Mouse (Mus musculus) liver, embryonic 15.5 days (tissue): Measurements from ENCODE around the gene Foxj1. TPM values are rescaled to one million over a fixed set of nuclear protein-coding genes. Genes with fewer than 3 reads are reported as not detected.

Experiments used
- ATAC-seq: fragments of 200-750 bp; cut with Nextera tagmentation; 2 replicates; pipeline ENCODE4 v1.8.0; 2017; ENCODE audit warnings: moderate number of reproducible peaks, mild to moderate bottlenecking, moderate library complexity; ENCODE audit not compliant: insufficient read depth
- H3K27ac ChIP-seq: fragments of 300-500 bp; sonication (generic); replicated peaks from 2 replicates; pipeline ENCODE4 v1.5.1; 2015; ENCODE audit warnings: mild to moderate bottlenecking, inconsistent platforms
- H3K27me3 ChIP-seq: fragments of 300-500 bp; sonication (generic); 2 replicates; pipeline ENCODE4 v1.6.1; 2015; ENCODE audit warnings: mild to moderate bottlenecking, inconsistent platforms
- H3K36me3 ChIP-seq: fragments of 300-500 bp; sonication (generic); replicated peaks from 2 replicates; pipeline ENCODE4 v1.6.1; 2015; ENCODE audit warnings: moderate library complexity, mild to moderate bottlenecking, inconsistent platforms
- H3K4me1 ChIP-seq: fragments of 300-500 bp; sonication (generic); replicated peaks from 2 replicates; pipeline ENCODE4 v1.6.1; 2015; ENCODE audit warnings: inconsistent platforms
- H3K4me2 ChIP-seq: fragments of 300-500 bp; sonication (generic); 2 replicates; pipeline ENCODE4 v1.6.1; 2015; ENCODE audit warnings: moderate library complexity, mild to moderate bottlenecking, inconsistent platforms
- H3K4me3 ChIP-seq: fragments of 300-500 bp; sonication (generic); replicated peaks from 2 replicates; pipeline ENCODE4 v1.5.1; 2015; ENCODE audit warnings: mild to moderate bottlenecking, inconsistent platforms
- H3K9ac ChIP-seq: fragments of 300-500 bp; sonication (generic); 2 replicates; pipeline ENCODE4 v1.6.1; 2015; ENCODE audit warnings: moderate library complexity, mild to moderate bottlenecking, inconsistent platforms
- H3K9me3 ChIP-seq: fragments of 300-500 bp; sonication (generic); replicated peaks from 2 replicates; pipeline ENCODE4 v1.6.1; 2016; ENCODE audit warnings: inconsistent platforms
- WGBS: fragments of 180-500 bp; shearing (Covaris S2); methylation state at CpG from one replicate; pipeline ENCODE4 v1.1.7; 2015; ENCODE audit warnings: mixed read lengths; ENCODE audit not compliant: insufficient replicate concordance; 5-methylcytosine and 5-hydroxymethylcytosine counted together
- polyA plus RNA-seq: library from polyadenylated mRNA; unstranded; fragments of >200 nt; fragmentation: Nextera tagmentation; extraction: Ambion mirVana; gene quantifications from 2 replicates; pipeline ENCODE4 v1.2.1, GENCODE M21; 2015

The Foxj1 gene
- polyA plus RNA-seq, 1 experiment from 2014 or later: 0.78 TPM

DNA sequence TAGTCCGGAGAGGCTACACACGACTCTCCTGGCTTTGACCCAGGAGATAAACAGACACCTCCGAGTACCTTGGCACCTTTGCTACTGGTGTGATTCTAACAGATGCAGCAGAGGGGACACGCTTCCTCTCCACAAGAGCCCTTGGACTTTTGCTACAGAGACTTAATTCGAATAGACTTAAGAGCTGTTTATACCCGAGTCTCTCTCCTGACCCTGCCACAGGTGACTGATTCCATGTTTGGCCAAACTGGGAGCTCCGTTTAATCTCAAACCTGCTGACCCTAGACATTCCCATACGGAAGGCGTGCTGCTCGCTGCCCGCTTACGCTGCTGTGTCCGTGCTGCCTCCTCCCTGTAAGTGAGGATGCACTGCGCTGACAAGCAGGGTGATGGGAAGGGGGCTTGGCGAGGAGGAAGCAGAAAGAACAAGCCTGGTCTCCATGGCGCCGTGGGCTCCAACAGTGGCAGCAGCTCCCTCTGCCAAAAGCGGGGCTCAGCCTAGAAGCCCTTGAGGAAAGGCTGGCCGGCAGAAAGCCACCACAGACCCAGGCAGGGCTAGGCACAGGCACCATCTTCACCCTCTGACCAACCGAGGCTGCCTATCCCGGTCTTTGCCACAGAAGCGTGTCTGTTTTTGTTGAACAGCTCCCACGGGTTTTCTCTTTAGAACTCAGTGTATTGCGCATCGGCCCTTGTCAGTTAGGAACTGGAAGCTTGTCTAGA, 7.0 kb upstream of the Foxj1 start:
- peaks cover 10% of the 10 kb centered on the region; the same call in 1 of the 2 replicates for H3K4me1 ChIP-seq
- H3K4me2 ChIP-seq: no peak overlapping the region
- no peaks in the 10 kb centered on the region for H3K36me3 ChIP-seq
- no peak overlapping the region for H3K9ac ChIP-seq
- H3K27ac ChIP-seq: no peak overlapping the region
- 70% methylated on average over 25 of the region's 25 CpGs for WGBS
- no peak overlapping the region for H3K4me3 ChIP-seq
- no peak for ATAC-seq
- H3K9me3 ChIP-seq: no peaks in the 10 kb centered on the region
- H3K27me3 ChIP-seq: peaks cover 16% of the 10 kb centered on the region

DNA sequence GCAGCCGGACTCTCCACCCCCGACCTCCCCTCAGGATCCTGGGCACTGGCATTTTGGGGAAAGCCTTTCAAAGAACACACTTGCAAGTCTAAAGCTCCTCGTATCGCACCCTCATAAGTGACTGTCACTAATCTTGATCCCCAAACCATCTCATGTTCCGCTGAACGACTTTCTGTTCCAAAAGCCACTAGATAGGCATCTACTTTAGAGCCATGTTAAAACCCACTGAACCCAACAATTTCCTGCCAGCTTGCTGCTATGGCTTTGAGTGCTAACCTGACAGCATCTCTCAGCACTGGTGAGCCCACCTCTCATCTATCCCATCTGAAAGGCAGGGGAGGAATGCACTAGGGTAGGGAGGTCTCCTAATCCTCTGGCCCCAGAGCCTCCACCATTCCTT, 2.3 kb upstream of the Foxj1 start:
- H3K36me3 ChIP-seq: no peaks in the 10 kb centered on the region
- H3K4me3 ChIP-seq: no peak overlapping the region
- peaks cover 63% of the 10 kb centered on the region for H3K27me3 ChIP-seq
- no peak overlapping the region for H3K4me2 ChIP-seq
- H3K9ac ChIP-seq: no peak overlapping the region
- peaks cover 41% of the 10 kb centered on the region for H3K4me1 ChIP-seq
- 33% methylated on average over 6 of the region's 6 CpGs for WGBS
- no peaks in the 10 kb centered on the region for H3K9me3 ChIP-seq
- no peak for ATAC-seq
- no peak overlapping the region for H3K27ac ChIP-seq

DNA sequence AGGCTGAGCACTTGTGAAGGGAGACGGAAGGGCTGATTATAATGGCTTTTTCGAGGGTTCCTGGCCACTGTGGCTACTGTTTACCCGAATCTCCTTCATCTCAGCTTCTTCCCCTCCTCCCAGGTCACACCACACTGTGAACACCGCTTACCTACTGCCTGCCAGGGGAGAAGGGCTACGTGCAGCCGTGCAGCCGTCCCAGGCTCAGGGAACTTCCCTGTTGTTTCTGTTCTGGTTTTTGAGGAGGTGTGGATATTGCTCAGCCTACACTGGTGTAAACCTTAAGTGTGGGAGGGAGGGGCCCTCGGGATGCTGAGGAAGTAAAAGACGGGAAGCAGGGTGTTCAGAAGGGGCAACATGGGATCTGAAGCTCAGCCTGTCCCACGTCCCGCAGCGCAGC, 1.8 kb upstream of the Foxj1 start:
- peaks cover 68% of the 10 kb centered on the region for H3K27me3 ChIP-seq
- ATAC-seq: no peak
- no peaks in the 10 kb centered on the region for H3K9me3 ChIP-seq
- H3K4me1 ChIP-seq: peaks cover 45% of the 10 kb centered on the region
- no peak overlapping the region for H3K4me3 ChIP-seq
- H3K4me2 ChIP-seq: no peak overlapping the region
- H3K27ac ChIP-seq: no peak overlapping the region
- H3K9ac ChIP-seq: no peak overlapping the region
- H3K36me3 ChIP-seq: no peaks in the 10 kb centered on the region
- WGBS: 45% methylated on average over 12 of the region's 12 CpGs

DNA sequence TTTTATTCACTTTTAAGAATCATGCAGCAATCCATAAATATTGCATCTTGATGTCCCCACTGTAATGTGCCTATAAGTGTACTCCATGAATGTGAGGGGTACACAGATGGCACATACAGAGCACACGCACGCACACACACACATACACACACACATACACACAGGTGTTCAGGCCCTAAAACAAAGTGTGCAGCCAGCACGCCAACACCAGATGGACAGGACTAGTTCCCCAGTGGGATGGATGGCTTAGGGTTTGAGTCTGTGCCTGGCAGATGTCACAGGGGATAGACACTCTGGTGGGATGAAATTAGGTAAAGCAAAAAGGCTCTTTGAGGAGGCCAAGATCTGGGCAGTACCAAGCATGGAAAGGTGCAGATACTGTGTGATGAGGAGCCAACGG, 1.2 kb upstream of the Foxj1 start:
- no peak overlapping the region for H3K4me2 ChIP-seq
- H3K27me3 ChIP-seq: peaks cover 74% of the 10 kb centered on the region
- H3K9me3 ChIP-seq: no peaks in the 10 kb centered on the region
- ATAC-seq: no peak
- no peaks in the 10 kb centered on the region for H3K36me3 ChIP-seq
- no peak overlapping the region for H3K27ac ChIP-seq
- no peak overlapping the region for H3K4me3 ChIP-seq
- peaks cover 43% of the 10 kb centered on the region for H3K4me1 ChIP-seq
- 75% methylated on average over 4 of the region's 4 CpGs for WGBS
- no peak overlapping the region for H3K9ac ChIP-seq

DNA sequence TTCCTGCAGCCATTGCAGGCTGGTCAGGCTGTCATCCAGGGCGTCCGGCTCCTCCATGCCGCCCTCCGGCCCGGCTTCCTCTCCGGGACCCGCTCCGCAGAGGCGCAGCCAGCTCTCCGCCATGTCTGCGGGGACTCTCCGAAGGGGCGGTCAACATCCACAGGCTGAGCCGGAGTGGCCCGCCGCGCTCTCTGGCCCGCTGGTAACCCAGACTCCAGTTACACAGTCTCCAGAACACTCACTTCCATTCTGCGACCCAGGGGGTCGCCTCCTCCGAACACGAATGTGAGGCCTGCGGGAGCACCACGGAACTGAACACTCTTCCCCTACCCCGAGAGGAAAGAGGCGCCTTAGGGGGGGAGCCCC, 799 bp downstream of the Foxj1 start:
- no peak overlapping the region; the same call in 1 of the 2 replicates for H3K9ac ChIP-seq
- H3K4me3 ChIP-seq: peak overlapping the region; percentile 63
- no peak for ATAC-seq
- WGBS: 6% methylated on average over 26 of the region's 26 CpGs
- H3K36me3 ChIP-seq: no peaks in the 10 kb centered on the region
- H3K4me1 ChIP-seq: peaks cover 41% of the 10 kb centered on the region
- no peak overlapping the region for H3K27ac ChIP-seq
- peak overlapping the region; percentile 93 for H3K4me2 ChIP-seq
- no peaks in the 10 kb centered on the region for H3K9me3 ChIP-seq
- peaks cover 76% of the 10 kb centered on the region for H3K27me3 ChIP-seq

DNA sequence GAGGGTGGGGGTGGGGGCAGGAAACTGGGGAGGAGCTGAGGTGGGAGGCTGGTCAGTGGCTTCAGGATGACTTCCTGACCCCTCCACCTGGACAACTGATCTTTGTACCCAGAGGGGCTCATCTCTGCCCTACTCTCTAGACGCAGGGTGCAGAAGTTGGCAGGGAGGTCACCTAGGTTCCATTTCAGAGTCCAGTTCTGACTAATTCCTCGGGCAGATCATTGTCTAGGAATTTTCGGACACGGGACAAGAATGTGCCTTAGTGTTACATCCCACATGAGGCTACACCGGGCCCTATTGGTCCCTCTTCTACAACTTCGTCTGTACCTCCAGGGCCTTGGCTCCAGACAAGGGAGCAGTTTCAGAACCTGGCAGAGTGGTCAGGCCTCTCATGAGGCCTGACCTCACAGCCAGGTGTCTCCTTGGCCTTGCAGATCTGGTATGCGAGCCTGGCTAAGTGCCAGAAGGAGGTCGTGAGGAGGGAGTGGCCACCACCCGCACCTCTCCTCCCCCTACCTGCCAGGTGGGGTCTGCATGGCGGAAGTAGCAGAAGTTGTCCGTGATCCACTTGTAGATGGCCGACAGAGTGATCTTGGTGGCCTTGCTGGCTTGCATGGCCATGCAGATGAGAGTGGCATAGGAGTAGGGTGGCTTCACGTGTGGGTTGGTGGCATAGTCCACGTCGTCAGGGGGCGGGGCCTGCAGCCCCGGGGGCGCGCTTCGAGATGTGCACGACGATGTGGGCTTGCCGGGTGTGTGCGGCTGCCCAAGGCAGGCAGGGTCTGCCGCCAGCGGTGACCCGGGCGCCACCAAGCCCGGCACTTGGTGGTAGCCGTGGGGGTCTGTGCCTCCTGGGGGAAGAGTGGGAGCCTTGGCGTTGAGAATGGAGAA, 1.4 kb downstream of the Foxj1 start:
- no peaks in the 10 kb centered on the region for H3K9me3 ChIP-seq
- H3K36me3 ChIP-seq: no peaks in the 10 kb centered on the region
- H3K4me2 ChIP-seq: peak overlapping the region; percentile 93
- WGBS: 24% methylated on average over 31 of the region's 31 CpGs
- ATAC-seq: no peak
- no peak overlapping the region; the same call in 1 of the 2 replicates for H3K9ac ChIP-seq
- peak overlapping the region; percentile 41; the same call in 1 of the 2 replicates for H3K27ac ChIP-seq
- H3K27me3 ChIP-seq: peaks cover 74% of the 10 kb centered on the region
- peaks cover 38% of the 10 kb centered on the region for H3K4me1 ChIP-seq
- H3K4me3 ChIP-seq: peak overlapping the region; percentile 63

DNA sequence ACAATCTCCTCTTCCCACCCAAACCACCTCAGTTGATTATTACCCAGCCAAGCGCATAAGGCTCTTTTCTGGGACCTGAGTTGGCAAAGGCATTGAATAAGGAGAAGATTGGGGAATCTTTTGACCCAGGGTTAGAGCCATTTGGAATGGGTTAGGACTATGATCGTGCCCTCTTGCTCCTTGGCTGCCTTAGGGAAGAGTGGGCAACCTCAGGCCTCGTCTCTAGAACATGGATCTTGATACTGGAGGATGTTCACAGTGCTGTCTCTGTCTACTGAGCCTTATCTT, 2.3 kb downstream of the Foxj1 start:
- no peak overlapping the region for H3K4me3 ChIP-seq
- no peaks in the 10 kb centered on the region for H3K36me3 ChIP-seq
- H3K27me3 ChIP-seq: peaks cover 67% of the 10 kb centered on the region
- peaks cover 38% of the 10 kb centered on the region for H3K4me1 ChIP-seq
- no peak for ATAC-seq
- no peak overlapping the region for H3K9ac ChIP-seq
- no peaks in the 10 kb centered on the region for H3K9me3 ChIP-seq
- H3K27ac ChIP-seq: peak overlapping the region; percentile 41; the same call in 1 of the 2 replicates
- 47% methylated on average over 3 of the region's 3 CpGs for WGBS
- peak overlapping the region; percentile 93 for H3K4me2 ChIP-seq

DNA sequence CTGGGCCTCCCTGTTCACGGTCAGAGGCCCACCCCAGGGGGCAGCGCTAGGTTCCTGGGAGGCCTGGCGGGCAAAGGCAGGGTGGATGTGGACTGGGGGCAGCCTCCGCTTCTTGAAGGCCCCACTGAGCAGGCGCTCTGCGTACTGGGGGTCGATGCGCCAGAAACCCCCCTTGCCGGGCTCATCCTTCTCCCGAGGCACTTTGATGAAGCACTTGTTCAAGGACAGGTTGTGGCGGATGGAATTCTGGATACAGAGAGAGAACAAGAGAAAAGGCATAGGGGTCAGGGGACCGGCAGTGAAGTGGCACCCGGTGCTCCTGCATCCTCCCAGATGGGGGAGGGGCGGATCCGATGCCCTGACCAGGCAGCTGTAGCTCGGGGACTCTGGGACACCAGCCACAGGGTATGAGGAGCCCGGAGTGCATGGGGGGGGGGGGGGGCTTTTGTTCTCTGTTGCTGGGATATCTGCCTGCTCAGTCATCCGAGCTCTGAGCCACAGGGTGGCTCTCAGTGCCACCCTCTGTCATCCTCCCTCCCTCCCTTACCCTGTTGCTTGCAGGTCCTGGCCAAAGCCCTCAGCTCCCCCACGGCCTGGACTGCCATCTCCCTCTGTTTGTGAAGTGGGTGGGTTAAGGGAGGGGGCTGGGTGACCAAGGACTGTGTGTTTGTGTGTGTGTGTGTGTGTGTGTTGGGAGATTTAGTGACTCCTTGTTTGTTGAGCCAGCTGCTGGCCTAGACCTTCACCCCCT, 2.8 kb downstream of the Foxj1 start:
- Histone ChIP-seq H3K9ac (no peak overlapping the region), H3K4me3 (no peak overlapping the region), H3K36me3 (no peaks in the 10 kb centered on the region), H3K4me2 (peak overlapping the region; percentile 93; the same call in 1 of the 2 replicates), H3K27ac (no peak overlapping the region), H3K4me1 (peaks cover 38% of the 10 kb centered on the region), H3K27me3 (peaks cover 62% of the 10 kb centered on the region), H3K9me3 (no peaks in the 10 kb centered on the region)
- 55% methylated on average over 19 of the region's 19 CpGs for WGBS
- peak; percentile 14; the same call in 1 of the 2 replicates for ATAC-seq

DNA sequence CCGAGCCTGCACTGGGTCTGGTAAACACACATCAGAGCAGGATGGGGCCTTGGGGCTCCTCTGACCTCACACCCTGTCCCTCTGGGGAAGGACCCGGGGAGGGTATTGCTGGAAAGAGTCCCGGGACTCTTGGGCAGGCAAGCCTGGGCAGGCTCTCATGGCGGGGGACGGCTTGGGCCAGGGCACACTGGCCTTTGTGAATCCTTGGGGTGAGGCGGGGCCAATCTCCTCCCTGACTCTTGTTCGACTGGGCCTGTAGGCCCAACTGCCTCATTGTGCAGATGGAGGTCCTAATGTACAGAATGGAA, 5.0 kb downstream of the Foxj1 start:
- peaks cover 21% of the 10 kb centered on the region for H3K4me1 ChIP-seq
- H3K36me3 ChIP-seq: no peaks in the 10 kb centered on the region
- H3K4me2 ChIP-seq: no peak overlapping the region
- no peak overlapping the region for H3K4me3 ChIP-seq
- H3K9ac ChIP-seq: no peak overlapping the region
- H3K9me3 ChIP-seq: no peaks in the 10 kb centered on the region
- no peak for ATAC-seq
- WGBS: 70% methylated on average over 7 of the region's 7 CpGs
- no peak overlapping the region for H3K27ac ChIP-seq
- peaks cover 39% of the 10 kb centered on the region for H3K27me3 ChIP-seq

DNA sequence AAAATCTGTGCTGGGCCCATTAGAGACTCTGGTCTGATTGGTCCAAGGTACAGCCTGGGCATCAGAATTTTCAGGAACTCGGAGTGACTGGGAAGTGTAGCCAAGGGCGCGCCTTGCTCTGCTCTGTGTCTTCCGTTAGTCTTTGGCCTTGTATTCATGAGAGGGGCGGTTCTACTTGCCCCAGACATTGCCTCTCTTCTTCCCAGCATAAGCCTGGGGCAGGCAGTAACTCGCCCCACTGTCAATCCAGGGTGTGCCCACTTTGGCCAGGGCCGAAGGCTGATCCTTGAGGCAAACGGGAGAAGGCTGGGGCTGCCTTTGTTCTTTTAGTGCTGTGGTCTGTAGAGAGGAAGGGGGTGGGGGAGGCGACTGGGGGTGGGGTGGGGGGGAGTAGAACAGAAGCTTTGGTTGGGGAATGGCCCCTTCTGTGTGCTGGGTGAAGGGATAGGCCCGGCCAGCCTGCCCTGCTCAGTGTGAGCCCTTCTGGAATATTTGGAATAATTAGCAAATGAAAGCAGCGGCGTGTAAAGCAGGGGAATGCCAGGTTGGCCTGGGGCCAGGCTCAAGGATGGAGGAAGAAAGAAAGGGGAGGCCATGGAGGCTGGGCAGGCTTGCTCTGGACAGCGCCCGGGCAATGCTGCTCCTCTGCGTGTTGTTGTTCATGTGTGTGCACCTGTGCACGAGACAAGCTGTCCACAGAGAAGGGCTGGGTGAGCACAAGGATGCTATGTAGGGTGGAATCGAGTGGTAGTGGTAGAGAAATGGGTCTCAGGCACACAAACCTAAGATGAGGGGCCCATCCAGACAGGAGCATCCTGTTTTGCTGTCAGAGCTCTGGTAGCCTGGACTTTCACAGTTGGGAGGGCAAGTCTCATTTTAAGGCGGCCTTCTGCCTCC, 5.6 kb downstream of the Foxj1 start:
- no peak overlapping the region for H3K27ac ChIP-seq
- H3K9me3 ChIP-seq: no peaks in the 10 kb centered on the region
- no peak for ATAC-seq
- H3K36me3 ChIP-seq: no peaks in the 10 kb centered on the region
- H3K9ac ChIP-seq: no peak overlapping the region
- H3K4me2 ChIP-seq: no peak overlapping the region
- H3K4me1 ChIP-seq: peaks cover 17% of the 10 kb centered on the region
- 61% methylated on average over 18 of the region's 18 CpGs for WGBS
- peaks cover 33% of the 10 kb centered on the region for H3K27me3 ChIP-seq
- H3K4me3 ChIP-seq: no peak overlapping the region
